In genomic region chr12:99391942-99392880, GRCm38 (mm10) we compare ENCODE assay signal across 8 mouse cellular contexts.
DNase-seq lines count a peak whose midpoint lies in the region; ATAC-seq lines count a peak whose summit lies in the region.

No protein-coding gene starts in this region.

- H3K4me3 ChIP-seq in brown adipose tissue, adult 24 weeks (ENCODE audit: insufficient read depth, low read depth, low read length): peak overlapping the region; percentile 93
- peak overlapping the region; percentile 96 for H3K4me3 ChIP-seq in heart, embryonic 13.5 days
- H3K4me3 ChIP-seq in liver, embryonic 12.5 days: peak overlapping the region; percentile 86
- peak overlapping the region; percentile 90 for H3K4me3 ChIP-seq in stomach, embryonic 15.5 days (replicated peaks)

- H3K27ac ChIP-seq in brown adipose tissue, adult 24 weeks (replicated peaks; ENCODE audit: low read depth, low read length): peak overlapping the region; percentile 49
- peak overlapping the region; percentile 96 for H3K27ac ChIP-seq in heart, embryonic 13.5 days (replicated peaks)
- H3K27ac ChIP-seq in liver, embryonic 12.5 days: peak overlapping the region; percentile 82
- peak overlapping the region; percentile 86 for H3K27ac ChIP-seq in stomach, embryonic 15.5 days

- peak; percentile 97 for DNase-seq in CD4-positive, CD25-positive, alpha-beta regulatory T cell, adult 2 months (ENCODE audit: low read depth, low spot score)
- peak; percentile 76 for DNase-seq in fat pad, adult 2 months (ENCODE audit: extremely low read depth, low read depth, low spot score)
- peak; percentile 100 for DNase-seq in kidney, postnatal 10 days
- DNase-seq in natural killer cell, adult 2 months (ENCODE audit: low spot score in 2 of 2): peak; percentile 98

- H3K4me1 ChIP-seq in brown adipose tissue, adult 24 weeks (ENCODE audit: control insufficient read depth, insufficient read depth, insufficient read length, low read length): peaks cover 7% of the 10 kb centered on the region; the same call in 1 of the 2 replicates
- peaks cover 48% of the 10 kb centered on the region for H3K4me1 ChIP-seq in heart, embryonic 13.5 days
- H3K4me1 ChIP-seq in liver, embryonic 12.5 days: peaks cover 36% of the 10 kb centered on the region
- peaks cover 9% of the 10 kb centered on the region; the same call in 1 of the 2 replicates for H3K4me1 ChIP-seq in stomach, embryonic 15.5 days

- peak overlapping the region; percentile 94 for H3K9ac ChIP-seq in heart, embryonic 13.5 days
- H3K9ac ChIP-seq in liver, embryonic 12.5 days: peak overlapping the region; percentile 86
- H3K9ac ChIP-seq in stomach, embryonic 15.5 days: peak overlapping the region; percentile 75

- H3K36me3 ChIP-seq in heart, embryonic 13.5 days: peaks cover 16% of the 10 kb centered on the region
- H3K36me3 ChIP-seq in liver, embryonic 12.5 days: peaks cover 13% of the 10 kb centered on the region
- peaks cover 8% of the 10 kb centered on the region; the same call in 1 of the 2 replicates for H3K36me3 ChIP-seq in stomach, embryonic 15.5 days

- ATAC-seq in heart, embryonic 13.5 days (ENCODE audit: extremely low read depth, insufficient number of reproducible peaks, low FRiP score, low TSS enrichment): peak; percentile 85
- ATAC-seq in liver, embryonic 12.5 days: peak; percentile 90
- ATAC-seq in stomach, embryonic 15.5 days (ENCODE audit: insufficient read depth, low FRiP score, low read depth): peak; percentile 86

- H3K4me2 ChIP-seq in heart, embryonic 13.5 days: peak overlapping the region; percentile 89
- peak overlapping the region; percentile 98 for H3K4me2 ChIP-seq in liver, embryonic 12.5 days
- peak overlapping the region; percentile 77 for H3K4me2 ChIP-seq in stomach, embryonic 15.5 days

- no peaks in the 10 kb centered on the region for H3K27me3 ChIP-seq in heart, embryonic 13.5 days (replicated peaks)
- H3K27me3 ChIP-seq in liver, embryonic 12.5 days (replicated peaks): no peaks in the 10 kb centered on the region
- H3K27me3 ChIP-seq in stomach, embryonic 15.5 days (replicated peaks): no peaks in the 10 kb centered on the region

- H3K9me3 ChIP-seq in heart, embryonic 13.5 days: no peaks in the 10 kb centered on the region
- H3K9me3 ChIP-seq in liver, embryonic 12.5 days (replicated peaks): no peaks in the 10 kb centered on the region
- H3K9me3 ChIP-seq in stomach, embryonic 15.5 days: no peaks in the 10 kb centered on the region

- under 1% methylated on average over 76 of the region's 87 CpGs for WGBS in heart, embryonic 13.5 days
- under 1% methylated on average over 69 of the region's 87 CpGs for WGBS in liver, embryonic 12.5 days (ENCODE audit: insufficient replicate concordance)
- WGBS in stomach, embryonic 15.5 days: under 1% methylated on average over 81 of the region's 87 CpGs

Comparison
In these comparisons a context has a peak if more than half of its experiments do, and no peak if none do; other contexts are left out.
1. Peak in every context shown above with its lines: DNase-seq, ATAC-seq, H3K4me3 ChIP-seq and H3K27ac ChIP-seq.